Mouse (Mus musculus) adrenal gland, postnatal 0 days (tissue): ENCODE measurements around the gene Gclc. TPM values are rescaled to one million over a fixed set of nuclear protein-coding genes. Genes with fewer than 3 reads are reported as not detected.

Source experiments
- polyA plus RNA-seq: library from polyadenylated mRNA; unstranded; fragments of >200 nt; fragmentation: Nextera tagmentation; extraction: Ambion mirVana; gene quantifications from 2 replicates; pipeline ENCODE4 v1.2.1, GENCODE M21; 2015

The Gclc gene
- 11.7 and 16.6 TPM in 2 replicates for polyA plus RNA-seq

DNA sequence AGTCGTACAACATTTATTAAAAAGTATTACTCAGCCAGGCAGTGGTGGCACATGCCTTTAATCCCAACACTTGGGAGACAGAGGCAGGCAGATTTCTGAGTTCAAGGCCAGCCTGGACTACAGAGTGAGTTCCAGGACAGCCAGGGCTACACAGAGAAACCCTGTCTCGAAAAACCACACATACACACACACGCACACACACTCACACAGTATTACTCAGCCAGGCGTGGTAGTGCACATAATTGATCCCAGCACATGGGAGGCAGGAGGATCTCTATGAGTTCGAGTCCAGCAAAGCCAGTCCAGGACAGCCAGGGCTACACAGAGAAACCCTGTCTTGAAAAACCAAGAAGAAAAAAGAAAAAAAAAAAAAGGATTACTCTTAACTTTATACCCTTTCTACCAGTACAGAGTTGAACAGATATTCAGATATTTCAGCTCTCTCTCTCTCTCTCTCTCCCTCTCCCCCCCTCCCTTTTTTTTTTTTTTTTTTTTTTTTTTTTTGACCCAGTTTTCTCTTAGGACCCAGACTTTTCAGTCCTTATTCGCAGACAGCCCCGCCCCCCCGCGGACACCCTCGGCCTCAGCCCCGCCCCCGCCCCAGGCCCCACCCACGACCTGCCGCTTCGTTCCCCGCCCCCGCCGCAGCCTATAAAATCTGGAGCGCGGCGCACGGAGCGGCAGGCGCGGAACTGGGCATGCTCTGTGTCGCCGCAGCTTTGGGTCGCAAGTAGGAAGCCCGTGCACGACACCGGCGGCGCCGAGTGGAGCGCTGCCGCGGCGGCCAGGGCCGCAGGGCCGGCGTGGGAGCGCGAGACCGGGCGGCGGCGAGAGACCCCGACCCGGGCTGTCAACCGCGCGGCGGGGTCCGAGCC is at the start of gene Gclc:
Gene Gclc, plus strand, starts transcription at position 683 of the 875 bp plus-strand sequence.

Other genes starting within 250 kb of the Gclc start
- 7.0 and 9.9 TPM in 2 replicates for gene Lrrc1, start 209.7 kb upstream of the Gclc start, polyA plus RNA-seq
- 0.05 and 0.55 TPM in 2 replicates for gene Klhl31, start 118.0 kb upstream of the Gclc start, polyA plus RNA-seq
- gene Elovl5, start 162.8 kb downstream of the Gclc start, polyA plus RNA-seq = 88.4 and 178 TPM in 2 replicates